Mouse (Mus musculus): ENCODE results near the gene Cfap97.
"Not testable (repeated sequence)": the region's sequence is repeated elsewhere in the genome, so short reads cannot be mapped to it uniquely, and the experiment has no call there.

Cfap97 gene

DNA sequence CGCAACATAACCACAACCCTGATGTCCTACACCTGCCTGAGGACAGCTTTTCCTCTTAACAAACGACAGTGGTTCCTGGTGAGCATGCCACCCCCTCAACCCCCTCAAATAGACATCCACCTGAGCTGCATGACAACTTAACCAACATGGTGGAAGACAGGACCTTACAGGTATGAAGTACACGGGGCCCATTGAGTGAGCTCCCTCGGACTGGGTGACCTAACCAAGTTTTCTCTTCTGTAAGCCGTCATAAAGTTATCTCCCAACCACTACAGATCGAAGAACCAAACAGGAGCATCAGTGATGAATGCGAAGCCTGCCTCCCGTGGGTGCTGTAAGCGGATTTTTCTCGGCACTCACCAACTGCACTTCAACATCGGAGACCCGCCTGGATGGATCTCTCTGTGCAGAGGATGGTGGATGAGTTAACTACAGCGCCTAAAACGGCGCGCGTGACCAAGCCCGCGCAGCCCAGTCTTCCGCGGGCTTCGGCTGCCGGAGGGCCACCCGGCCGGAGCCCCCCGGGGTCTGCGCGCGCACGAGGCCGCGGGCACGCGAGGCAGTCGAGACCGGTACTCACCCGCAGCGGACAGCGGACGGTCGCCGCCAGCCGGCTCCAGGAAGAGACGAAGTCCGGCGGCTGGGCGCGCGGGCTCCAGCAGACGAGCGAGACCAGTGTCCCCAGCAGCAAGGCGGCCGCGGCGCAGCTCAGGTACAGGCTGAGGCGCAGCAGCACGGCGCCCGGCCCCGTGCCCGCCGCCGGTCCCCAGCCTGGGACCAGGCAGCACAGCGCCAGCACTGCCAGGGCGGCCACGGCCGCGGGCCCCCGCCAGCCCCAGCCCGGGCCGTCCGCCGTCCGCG lies at the start of gene Cfap97:
Gene Cfap97, plus strand, starts transcription at position 570 of the 861 bp plus-strand sequence.
- DNase-seq: no peak

DNA sequence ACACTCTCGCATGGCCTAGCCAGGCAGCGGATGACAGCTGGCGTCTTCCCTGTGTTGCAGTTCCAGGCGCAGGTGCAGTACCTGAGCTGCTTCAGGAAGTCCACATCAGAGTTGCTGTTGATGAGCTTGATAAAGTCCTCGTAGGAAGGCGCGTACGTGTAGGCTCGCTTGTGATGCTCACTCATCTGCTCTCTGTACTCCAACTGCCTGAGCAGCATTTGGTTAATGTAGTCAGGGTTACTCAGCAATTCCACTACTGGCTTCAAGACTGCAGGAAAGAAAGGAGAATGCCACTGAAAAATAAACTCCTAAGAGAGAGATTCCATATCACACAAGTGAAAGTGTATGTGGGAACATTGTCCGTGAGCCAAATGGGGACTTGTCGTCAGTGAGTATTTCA lies 48.1 kb upstream of the Cfap97 start:
- peak; percentile 17 for DNase-seq

DNA sequence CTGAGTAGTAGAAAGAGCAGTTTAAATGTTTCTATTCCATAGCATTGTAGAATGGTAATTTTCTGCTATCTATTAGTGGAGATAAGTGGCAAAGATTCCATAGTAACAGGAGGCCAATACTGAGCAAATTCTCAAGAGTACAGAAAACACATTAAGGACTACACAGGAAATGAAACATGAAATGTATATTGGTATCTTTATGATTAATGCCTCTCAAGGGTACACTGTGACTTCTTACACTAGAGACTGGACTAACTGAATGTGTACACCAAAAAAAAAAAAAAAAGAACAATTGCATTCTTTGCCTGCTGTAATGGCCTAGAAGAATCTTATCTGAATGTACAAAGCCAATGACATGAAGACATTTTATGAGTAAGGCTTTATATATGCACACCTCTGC lies 43.9 kb upstream of the Cfap97 start:
- no peak for DNase-seq

DNA sequence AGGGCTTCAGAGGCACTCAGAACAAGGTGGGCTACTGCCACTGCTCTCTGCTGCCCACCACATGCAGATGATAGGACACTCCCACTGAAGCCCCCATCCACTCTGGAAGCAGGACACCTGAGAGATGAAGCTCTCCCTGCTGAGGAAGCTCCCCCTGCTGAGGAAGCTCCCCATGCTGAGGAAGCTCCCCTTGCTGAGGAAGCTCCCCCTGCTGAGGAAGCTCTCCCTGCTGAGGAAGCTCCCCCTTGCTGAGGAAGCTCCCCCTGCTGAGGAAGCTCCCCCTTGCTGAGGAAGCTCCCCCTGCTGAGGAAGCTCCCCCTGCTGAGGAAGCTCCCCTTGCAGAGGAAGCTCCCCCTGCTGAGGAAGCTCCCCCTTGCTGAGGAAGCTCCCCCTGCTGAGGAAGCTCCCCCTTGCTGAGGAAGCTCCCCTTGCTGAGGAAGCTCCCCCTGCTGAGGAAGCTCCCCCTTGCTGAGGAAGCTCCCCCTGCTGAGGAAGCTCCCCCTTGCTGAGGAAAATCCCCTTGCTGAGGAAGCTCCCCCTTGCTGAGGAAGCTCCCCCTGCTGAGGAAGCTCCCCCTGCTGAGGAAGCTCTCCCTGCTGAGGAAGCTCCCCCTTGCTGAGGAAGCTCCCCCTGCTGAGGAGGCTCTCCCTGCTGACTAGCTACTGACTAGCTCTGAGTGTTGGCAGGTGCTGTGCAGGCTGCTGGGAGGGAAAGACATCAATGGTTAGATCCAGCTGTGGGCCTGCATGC lies 38.0 kb upstream of the Cfap97 start:
- DNase-seq: not testable (repeated sequence)

DNA sequence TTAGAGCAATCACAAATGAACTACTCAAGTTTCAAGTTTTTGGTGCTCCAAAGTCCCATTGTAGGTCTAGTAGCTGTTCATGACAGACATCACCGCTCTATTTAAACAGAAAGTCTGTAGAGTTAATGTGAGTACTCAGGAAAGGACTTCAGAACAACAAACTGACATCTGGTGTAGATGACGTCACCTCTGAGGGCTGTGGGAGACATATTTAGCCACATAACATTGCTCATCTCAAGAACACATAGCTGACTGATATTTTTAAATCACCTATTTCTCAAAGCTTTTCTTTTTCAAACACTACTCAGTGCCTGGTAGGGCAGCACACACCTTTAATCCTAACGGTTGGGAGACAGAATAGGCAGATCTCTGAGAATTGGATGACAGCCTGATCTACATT lies 34.4 kb upstream of the Cfap97 start:
- peak; percentile 41 for DNase-seq

DNA sequence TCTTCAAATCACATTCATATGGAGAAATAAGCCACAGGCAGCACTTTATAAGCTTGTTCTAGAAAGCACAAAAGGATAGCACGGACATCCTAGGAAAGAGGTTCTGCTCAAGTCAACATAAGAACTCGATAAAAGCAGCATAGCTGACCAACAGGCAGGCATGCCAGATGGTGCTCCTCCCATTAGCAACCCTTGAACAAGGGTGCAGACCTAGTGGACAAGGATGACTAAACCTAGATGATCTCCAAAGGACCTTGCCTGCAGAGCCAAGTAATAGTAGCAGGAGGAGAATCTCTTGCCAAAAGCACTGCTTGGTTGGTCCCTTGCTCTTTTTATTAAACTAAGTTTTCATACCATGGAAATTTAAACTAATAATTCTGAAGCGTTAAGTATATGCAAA lies 32.4 kb upstream of the Cfap97 start:
- no peak for DNase-seq

DNA sequence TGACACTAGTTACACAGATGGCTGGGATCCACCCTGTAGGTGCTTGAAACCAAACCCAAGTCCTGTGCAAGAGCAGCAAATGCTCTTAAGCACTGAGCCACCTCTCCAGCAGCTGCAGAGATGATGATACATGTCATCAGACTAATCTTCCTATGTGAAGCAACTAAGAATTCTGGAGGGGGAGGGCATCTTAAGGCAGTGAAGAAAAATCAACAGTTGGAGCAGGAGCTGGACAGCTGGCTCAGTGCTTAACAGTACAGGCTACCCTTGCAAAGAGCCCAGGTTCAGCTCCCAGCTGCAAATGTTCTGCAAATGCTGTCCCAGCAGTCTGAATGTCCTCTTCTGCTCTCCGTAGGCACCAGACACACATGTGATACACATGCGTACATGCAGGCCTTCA lies 29.1 kb upstream of the Cfap97 start:
- DNase-seq: no peak

DNA sequence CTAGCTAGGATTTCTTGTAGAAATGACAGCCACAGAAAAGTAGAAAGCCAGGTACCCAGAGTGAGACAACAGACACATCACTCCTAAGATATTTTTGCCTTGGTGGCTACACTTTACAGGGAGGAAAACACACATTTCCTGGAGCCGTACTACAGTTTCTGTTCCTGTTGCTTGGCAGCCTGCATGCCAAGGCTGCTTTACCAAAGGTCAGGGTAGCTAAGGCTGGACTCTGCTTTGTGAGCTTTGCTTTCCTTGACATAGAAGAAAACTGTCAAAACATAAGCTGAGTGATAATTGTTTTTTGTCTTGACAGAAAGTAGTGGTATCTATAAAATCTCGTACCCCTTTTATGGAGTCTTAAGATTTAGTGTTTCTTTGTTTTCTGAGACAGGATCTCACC lies 21.1 kb upstream of the Cfap97 start:
- no peak for DNase-seq

DNA sequence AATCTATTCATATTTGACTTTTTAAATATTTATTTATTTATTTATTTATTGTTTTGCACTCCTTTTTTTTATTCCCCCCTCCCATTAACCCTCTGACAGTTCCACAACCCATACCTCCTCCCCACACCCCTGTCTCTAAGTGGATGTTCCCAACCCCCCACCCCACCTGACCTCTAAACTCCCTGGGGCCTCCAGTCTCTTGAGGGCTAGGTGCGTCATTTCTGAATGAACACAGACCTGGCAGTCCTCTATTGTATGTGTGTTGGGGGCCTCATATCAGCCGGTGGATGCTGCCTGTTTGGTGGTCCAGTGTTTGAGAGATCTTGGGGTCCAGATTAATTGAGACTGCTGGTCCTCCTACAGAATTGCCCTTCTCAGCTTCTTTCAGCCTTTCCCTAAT lies 16.0 kb upstream of the Cfap97 start:
- not testable (repeated sequence) for DNase-seq

DNA sequence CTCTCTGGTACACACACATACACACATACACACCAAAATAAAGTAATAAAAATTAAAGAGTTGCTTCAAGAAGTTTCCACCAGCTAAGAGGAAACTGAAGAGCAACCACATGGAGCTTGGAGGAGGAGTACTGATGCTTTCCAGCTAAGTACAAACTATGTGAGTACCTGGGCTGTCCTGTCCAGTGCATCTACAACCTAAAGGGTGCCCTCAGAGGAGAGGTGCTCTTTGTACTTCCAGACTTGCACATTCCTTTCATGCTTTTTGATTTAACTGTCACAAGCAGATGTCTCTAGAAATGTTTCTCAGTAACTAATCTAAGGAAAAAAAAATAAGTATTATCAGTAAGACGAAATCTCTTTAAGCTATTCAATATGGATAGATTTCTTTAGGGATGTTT lies 14.2 kb upstream of the Cfap97 start:
- no peak for DNase-seq

DNA sequence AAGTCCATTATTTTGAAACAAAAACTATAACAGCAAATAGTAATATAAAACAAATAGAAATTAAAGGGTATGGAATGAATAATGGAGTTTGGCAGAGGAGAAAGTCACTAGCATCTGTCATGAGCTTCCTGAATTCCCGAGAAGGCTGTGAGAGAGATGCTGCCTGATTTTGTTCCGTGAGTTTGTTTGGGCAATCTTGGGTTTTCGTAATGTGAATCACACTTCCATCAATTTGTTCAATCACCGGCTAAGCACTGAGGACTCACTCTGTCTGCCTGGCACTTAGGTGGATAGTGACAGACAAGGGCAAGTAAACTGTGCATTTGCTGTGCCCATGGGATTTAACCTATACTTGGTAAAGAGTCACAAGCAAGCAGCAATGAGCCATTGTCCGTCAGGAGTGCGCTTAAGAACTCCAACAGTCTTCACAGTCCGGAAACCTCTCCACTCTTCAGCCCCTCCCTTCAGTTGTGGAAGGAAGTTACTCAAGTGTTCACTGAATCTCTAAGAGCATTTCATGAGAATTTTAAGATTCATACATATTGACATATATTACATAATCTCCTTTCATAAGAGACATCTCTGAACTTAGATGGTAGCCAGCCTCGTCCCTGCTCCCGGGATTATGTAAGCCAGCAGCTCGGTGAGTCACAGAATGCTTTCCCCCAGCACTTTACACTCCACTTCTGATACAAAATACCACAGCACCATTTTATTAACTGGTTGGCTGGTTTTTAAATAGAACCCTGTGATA lies 13.6 kb upstream of the Cfap97 start:
- DNase-seq: no peak

DNA sequence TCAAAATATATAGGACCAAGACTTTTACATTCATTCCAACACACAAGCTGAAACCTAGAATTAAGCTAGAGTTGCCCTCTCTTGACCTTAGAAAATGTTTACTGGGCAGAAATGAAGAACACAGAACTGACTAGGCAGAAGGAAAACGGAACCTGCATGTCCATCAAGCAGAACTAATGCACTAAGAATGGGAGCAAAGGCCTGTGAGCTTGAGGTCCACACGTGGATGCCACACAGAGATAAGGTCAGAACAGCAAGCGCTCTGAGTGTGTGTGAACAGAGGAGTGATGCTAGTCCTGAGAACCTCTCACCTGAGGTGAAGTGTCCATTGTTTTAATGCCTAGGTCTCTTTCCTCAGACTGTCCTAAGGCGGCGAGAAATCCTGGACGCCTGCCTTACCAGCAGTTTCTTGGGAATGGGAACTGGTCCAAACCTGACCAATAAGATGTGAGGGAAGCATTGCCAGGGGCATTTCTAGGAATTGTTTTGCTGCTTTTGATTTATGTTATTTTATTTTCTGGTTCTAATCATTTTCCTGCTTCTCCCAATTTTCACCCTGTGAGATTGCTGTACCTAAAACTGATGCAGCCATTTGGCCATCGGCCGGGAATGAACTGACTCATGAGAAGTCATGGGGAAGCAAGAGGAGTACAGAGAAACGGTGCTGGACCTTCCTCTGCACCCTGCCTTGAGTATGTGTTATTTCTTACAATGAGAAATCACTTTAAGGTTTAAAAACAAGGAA lies 11.0 kb upstream of the Cfap97 start:
- DNase-seq: no peak

DNA sequence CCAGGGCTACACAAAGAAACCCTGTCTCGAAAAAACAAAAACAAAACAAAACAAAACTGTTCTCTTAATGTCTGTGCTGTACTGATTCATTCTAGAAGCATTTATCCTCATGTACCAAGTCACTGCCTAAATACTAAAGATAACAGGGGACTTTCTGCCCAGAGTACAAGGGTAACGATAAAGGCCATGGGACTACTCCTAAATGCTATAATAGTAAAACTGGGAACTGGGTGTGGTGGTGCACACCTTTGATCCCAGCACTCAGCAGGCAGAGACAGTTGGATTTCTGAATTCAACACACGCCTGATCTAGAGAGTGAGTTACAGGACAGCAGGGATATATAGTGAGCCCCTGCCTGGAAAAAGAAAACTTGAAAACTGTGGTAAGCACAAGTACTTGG lies 9.9 kb upstream of the Cfap97 start:
- no peak for DNase-seq

DNA sequence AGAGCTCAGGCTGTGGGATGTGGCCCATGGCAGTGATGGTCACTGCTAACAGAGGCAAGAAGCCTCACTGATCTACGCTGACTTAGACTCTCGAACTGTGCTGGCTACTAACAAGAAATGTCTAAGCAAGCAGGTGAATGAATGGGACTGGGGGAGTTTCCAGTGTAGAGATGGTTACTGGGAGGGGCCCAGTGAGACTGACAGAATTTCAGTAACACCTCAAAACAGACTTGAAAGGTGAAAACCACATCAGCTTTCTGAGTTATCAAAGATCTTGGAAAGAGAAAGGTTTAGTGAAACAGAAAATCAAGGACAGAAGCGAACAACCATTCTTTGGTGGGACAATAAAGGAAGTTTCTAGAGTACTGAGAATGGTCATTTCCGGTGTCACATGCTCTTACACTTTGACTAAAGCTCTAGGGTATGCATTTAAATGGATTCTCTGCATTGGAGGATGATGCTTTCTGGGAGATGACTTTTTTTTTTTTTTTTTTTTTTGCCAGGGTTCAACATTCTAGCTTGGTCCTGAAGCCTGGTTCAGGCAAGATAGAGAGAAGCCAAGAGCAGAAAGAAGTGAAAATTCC lies 9.0 kb upstream of the Cfap97 start:
- no peak for DNase-seq

DNA sequence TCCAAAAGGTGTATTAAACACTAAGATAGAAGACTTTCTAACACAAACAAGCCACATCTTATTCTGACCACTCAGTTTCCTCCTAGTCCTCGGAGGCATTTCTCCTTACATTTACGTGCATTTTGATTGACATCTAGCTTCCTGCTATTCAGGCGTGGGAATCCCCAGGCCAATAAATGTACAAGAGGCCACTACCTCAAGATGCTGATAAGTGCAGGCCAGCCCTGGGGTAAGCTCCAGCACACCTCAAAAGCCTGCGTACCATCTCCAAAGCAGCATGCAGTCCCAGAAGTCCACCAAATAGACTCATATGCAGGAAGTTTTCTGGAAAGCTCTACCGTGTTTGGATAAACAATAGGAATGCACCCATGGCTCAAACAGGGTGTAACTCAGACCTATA lies 8.1 kb upstream of the Cfap97 start:
- no peak for DNase-seq

DNA sequence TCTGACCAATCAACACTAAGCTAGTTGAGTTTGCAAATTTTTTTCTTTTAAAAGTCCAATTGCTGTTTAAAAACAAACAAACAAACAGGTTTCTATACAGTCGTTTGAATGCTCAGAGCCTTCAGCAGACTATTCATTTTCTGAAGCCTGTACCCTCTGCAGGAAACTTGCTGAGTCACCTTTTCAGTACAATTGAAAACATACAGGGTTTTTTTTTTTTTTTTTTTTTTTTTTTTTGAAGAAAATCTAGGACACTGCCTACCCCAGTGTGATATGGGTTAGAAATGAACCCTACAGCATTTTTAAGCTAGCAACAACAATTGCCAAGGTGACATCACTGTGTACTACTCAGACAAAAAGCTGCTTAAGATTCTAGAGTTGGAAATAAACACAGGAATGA lies 7.6 kb upstream of the Cfap97 start:
- DNase-seq: no peak

DNA sequence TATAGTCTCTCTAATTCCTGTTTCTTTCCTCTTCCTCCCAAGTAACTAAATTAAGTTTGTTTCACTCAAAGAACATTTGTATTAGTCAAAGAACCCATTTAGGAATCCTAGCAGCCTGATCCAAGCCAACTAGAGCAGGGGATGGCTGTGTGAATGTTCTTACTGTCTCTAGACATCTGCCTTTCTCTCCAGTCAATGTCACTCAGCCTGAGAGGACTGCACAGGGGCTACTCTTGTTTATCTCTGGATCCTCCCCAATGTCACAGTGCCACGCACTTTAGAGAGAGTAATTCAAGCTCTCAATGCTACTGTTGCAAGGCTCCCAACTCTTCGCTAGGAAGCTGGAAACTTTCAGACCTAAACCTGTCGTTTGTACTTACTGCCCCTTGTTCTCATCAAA lies 5.4 kb upstream of the Cfap97 start:
- no peak for DNase-seq

DNA sequence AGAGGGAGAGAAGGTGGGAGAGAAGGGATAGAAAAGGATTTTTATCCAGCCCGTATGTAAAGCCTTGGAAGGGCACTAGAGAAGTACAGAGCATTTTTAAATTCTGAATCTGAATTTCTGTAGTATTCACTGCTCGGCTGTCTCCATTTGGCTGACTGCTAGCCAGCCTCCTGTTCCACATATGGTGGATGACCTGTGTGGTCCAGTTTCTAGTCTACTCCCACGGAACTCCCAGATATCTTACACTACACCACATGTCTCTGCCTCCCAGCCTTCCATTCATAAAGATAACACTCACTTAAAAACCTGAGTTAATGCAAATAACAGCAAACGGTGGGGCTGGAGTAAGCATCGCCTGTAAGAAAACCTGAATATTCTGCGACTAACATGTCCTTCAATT lies 2.3 kb upstream of the Cfap97 start:
- DNase-seq: no peak

DNA sequence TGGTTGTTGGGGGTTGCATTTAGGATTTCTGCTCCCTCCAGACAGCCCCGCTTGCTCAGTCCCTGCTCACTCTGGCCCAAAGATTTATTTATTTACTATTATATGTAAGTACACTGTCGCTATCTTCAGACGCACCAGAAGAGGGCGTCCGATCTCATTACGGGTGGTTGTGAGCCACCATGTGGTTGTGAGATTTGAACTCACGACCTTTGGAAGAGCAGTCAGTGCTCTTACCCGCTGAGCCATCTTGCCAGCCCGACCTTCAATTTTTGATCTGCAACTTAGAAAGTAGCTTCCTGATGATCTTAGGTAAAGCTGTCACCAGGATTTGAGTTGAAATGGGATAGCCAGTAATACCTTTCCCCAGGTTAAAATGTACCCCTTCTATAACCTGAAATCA lies 1.8 kb upstream of the Cfap97 start:
- no peak for DNase-seq

DNA sequence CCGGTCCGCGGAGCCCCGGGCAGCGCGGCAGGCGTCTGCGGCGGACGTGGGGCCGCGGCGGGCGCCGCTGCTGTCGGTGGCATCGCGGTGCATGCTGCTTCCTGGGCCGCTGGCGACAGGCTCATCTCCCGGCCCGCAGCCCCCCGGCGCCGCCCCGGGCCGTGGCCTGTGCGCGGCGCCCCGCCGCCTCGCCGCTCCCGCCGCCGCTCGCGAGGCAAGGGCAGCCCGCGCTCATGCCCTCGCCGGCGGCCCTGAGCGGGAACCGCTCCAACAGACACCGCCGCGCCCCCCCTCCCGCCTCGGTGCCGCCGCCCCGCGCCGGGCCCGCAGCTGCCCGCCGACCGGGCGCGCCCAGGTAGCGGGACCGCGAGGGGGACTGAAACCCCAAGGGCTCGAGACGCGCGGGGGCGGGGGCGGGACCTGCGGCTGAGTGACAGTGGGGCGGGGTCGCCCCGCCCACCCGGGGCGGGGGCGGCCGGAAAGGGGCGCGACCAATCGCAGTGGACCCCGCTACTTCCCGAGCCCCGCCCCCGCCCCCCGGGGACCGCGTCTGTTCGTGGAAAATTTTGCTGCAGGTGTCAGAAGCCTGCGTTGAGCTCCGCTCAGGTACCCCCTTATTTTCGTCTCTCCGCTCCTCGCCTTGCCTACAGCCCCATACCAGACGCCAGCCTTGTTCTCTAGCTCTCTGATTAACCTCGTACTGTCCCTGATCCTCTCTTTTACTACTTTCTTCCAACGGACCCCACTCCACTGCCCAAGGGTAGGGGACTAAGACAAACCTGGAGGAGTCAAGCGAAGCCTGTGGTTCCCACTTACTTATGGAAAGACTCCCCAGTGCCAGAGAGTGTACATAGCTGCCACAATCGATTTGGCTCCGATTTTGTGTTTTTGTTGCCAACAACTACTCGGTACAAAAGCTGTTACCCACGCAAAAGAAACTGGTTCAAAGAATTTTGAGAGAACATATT lies 777 bp downstream of the Cfap97 start, which contains the start of gene Snx25:
Gene Snx25, minus strand, starts transcription at position 96 of the 968 bp plus-strand sequence.
- DNase-seq: peak; percentile 82

DNA sequence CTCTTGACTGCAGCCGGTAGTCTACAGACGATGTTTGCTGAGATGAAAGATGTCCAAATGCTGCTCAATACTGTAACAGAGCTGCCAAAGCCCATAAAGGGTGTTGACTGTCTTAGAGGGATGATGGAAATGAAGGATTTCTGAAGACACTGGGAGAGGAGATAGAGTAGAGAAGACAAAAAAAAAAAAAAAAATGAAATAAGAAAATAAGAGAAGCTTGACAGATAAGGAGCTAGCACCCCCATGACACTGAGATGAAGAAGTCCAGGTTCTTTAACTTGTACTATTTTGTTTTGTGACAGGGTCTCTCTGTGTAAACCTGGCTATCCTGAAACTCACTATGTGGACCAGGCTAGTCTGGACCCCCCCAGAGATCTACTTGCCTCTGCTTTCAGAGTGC lies 1.5 kb downstream of the Cfap97 start:
- DNase-seq: no peak

Measured in layer of hippocampus, adult 9-11 months (tissue).